Mouse (Mus musculus) cerebral cortex, adult 2 months (tissue): Measurements from ENCODE around the gene Dap.

ENCODE experiments used
- WGBS: fragments of 180-500 bp; shearing (Covaris S2); methylation state at CpG from one replicate; pipeline ENCODE4 v1.1.7; 2018; 5-methylcytosine and 5-hydroxymethylcytosine counted together

Dap gene

DNA sequence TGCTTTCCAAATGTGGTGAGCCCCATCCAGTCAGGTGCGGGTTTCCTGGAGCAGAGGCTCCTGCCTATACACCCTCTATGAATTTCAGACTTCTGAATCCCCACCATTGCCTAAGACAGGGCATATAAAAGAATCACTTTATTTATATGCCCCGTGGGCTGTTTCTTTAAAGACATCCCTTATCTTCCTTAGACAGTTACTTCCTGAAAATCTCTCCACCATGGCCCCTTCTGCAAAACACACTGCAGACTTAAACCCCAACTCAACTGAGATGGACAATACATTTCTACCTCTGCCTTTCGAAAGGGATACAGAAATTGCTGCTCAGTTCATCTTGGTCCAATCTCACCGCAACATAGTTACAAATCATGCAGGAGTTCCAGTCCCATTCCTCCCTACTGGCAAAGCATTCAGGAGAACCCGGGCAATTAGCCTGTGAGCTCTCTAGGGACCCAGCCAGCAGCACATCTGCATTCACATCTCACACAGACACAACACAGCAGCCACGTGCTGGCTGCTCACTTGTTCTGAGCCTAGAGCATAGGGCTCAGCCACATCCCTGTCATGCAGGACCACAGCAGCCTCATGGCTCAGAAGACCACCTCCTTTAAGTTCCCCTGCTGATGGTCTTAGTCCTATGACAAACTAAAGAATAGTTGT is 75.3 kb downstream of the Dap start:
- WGBS, result 58% methylated on average over 6 of the region's 6 CpGs

DNA sequence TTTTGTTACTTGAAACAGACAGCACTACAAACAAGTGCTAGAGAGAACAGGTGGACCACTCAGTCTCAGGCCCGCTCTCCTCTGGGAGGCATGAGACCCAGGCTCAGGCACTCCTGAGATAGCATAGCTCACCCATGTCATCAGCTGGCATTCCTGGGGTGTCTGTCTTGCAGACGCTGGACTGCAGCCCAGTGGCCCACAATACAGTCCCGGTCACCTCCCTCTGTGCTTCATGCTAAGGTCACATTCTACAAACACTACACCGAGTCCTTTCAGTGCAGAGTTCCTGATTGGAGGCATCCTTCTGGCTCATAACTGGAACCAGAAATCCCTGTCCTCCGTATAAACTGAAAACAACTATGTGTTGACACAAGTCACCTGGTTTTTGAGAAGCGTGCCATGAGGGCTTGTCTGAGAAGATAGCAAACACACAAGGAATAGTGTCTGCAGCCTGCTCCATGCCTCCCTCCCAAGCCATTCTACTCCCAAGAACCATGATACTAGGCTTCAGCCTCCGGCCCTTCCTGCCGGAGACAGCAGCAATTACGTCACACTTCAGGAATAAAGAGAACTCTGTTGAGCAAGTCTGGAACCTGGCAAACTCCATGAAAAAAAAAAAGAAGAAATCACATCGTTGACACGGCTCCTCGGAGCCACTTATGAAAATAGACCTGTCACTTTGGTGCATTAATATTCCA is 78.3 kb downstream of the Dap start:
- 63% methylated on average over 12 of the region's 12 CpGs for WGBS

GRCm38 (mm10) chr15:31304302-31304701 is 80.2 kb downstream of the Dap start:
- WGBS, result 74% methylated on average over 3 of the region's 3 CpGs

DNA sequence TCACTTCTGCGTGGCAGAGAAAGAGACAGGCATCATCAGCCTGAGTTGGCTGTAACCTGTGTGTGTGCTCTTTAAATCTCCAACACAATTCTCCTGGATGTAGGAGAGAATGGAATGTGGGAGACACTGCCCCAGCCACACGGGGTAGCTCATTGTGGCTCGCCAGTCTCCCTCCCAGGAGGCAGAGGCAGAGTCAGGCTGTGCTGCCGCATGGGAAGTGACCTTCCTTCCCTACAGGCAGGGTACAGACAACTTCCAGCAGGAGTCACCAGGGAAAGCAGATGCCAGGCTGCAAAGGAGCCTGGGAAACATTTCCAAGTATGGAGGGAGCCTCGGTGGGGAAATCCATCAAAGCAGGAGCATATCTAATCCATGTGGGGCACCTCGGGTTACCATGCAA is 81.1 kb downstream of the Dap start:
- WGBS, result 58% methylated on average over 6 of the region's 6 CpGs

GRCm38 (mm10) chr15:31306726-31307125 is 82.6 kb downstream of the Dap start:
- 90% methylated on average over 4 of the region's 4 CpGs for WGBS

DNA sequence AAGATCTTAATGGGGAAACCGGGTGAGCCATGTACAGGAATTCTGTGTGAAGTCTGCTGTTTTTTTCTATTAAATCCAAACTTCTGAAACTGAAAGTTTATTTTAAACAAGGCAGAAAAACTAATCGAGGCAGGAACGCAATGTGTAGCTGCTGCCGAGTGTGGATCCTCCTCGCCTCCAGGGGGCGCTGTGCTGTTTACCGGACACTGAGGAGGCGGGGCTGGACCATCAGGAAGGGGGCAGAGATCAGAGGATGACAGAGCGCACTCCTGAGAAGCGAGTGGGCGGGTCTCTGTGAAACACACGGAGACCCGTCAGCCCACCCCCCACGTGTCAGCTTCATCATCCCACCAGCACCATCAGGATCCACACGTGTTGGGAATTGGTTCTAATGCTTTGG is 85.4 kb downstream of the Dap start:
- 62% methylated on average over 15 of the region's 15 CpGs for WGBS

DNA sequence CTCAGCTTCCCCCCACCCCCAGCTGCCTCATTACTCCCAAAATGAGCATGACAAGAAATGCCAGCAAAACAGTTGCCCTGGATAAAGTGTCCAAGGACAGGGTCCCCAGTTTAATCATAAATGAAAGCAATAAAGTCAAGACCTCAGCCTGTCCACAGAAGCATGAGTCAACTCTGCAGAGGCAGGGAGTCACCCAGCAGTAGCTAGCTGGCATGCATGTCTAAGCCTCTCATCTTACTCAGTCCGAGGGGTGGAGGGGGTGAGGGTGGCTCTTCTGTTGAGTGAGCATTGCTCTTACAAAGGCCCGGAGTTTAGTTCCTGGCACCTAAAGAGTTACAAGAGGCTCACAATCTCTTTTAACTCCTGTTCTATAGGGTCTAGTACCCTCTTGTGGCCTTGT is 87.9 kb downstream of the Dap start:
- 61% methylated on average over 2 of the region's 2 CpGs for WGBS

DNA sequence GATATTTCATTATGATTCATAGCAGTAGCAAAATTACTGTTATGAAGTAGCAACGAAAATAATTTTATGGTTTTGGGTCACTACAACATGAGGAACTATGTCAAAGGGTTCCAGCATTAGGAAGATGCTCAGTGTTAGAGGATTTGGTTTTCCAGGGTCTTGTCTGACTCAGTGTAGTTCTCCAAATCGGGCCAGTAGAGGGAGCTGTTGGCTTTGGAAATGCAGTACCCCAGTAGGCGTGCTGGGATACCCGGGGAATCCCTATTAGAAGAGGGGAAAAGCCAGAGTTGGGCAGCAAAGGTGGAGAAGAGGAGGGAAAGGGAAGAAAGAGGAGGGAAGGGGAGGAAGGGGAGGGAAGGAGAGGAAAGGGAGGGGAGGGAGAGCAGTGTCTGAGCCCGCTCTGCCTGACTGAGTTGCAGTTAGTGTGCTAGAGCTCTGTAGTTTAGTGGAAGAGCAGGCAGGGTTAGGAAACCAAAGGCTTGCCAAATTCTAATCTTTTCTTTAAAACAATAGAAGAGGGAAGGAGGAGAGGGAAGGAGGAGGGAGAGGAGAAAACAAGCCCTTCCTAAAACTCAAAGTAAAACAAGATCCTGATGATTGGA is 91.6 kb downstream of the Dap start:
- WGBS, result 8% methylated on average over 5 of the region's 5 CpGs

DNA sequence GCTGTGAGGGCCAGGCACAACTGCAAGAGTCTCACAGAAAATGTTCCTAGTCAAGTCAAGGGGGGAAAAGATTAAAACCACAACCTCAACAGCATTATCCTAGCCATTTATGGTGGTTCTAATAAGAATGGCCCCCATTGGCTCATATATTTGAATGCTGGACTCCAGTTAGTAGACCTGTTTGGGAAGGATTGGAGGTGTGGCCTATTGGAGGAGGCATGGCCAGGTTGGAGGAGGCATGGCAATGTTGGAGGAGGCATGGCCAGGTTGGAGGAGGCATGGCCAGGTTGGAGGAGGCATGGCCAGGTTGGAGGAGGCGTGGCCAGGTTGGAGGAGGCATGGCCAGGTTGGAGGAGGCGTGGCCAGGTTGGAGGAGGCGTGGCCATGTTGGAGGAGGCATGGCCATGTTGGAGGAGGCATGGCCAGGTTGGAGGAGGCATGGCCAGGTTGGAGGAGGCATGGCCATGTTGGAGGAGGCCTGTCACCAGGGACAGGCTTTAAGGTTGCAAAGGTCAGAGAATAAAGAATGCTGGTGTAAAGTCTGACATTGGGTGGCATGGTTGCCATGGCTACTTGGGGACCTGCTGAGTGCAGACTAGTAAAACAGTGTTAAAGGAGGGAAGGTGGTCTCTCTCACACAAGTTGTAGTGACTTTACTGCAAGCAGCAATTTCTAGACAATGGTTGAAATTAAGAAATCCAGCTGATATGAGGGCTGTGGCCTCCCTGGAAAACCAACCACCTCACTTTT is 93.1 kb downstream of the Dap start:
- 90% methylated on average over 3 of the region's 3 CpGs for WGBS

GRCm38 (mm10) chr15:31318158-31318955 is 94.2 kb downstream of the Dap start:
- WGBS, result 22% methylated on average over 6 of the region's 6 CpGs

GRCm38 (mm10) chr15:31319046-31319445 is 94.9 kb downstream of the Dap start:
- 64% methylated on average over 4 of the region's 4 CpGs for WGBS

GRCm38 (mm10) chr15:31320598-31321377 is 96.7 kb downstream of the Dap start:
- 49% methylated on average over 12 of the region's 12 CpGs for WGBS

GRCm38 (mm10) chr15:31323684-31324083 is 99.6 kb downstream of the Dap start:
- WGBS, result 85% methylated on average over 4 of the region's 4 CpGs
